Mouse (Mus musculus): ENCODE data around the gene Dbn1. TPM values are rescaled to one million over a fixed set of nuclear protein-coding genes. Genes with fewer than 3 reads are reported as not detected.
"Not testable (repeated sequence)": the region's sequence is repeated elsewhere in the genome, so short reads cannot be mapped to it uniquely, and the experiment has no call there.

Gene Dbn1
- polyA plus RNA-seq, 1 experiment from 2014 or later, result not detected

DNA sequence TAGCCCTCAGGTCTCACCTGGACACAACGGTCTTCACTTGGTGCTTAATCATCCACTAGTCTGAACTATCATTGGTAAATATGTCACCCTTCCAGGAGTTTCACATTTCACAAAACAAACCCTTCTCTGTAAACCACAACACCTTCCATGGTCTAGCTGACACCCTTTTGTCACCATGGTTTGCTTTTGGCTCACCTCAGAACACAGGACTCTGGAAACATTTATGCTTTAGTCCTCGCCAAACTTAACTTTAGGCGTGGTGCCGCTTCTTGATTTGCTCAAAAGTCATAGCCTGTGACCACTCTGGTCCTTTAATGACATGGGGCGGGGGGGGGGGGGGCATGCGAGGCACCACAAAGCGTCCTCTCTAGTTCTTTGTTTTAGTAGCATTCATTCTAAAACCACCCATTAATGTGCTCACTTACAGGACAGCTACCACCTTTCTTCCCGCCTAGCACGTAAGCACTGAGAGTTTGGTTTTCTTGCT lies 44.1 kb downstream of the Dbn1 start:
- WGBS (ENCODE audit: missing documents), result 28% methylated on average over 9 of the region's 9 CpGs
- Histone ChIP-seq H3K79me2 (ENCODE audit: inconsistent target) (peaks cover 29% of the 10 kb centered on the region; the same call in 1 of the 2 replicates), H3K4me3 (ENCODE audit: inconsistent target) (peak overlapping the region; percentile 52), H3K36me3 (ENCODE audit: inconsistent target) (no peaks in the 10 kb centered on the region), H3K27ac (peak overlapping the region; percentile 75)

DNA sequence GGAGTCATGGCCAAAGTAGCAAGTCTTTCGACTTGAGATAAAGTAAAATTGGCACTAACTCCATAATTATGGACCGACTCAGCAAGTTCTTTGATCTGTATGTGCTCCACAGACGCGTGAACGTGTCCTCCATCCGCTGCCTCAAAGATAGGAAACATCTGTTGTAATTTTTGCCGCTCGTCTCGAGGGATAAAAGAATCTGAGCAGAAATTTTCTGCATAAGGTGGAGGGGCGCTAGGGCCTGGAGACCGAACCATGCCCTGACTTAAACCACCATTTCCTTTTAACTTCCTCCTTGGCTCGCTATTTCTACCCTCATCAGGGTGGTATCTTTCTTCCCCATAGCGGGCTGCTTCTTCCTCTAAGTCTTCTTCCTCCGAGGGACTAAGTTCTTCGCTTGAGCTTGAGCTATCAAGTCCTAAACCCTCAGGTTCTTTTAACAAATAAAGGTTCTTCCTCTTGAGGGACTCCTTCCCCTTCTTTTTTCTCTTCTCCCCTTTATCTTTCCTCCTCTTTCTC lies 50.7 kb downstream of the Dbn1 start:
- H3K36me3 ChIP-seq (ENCODE audit: inconsistent target); H3K4me3 ChIP-seq (ENCODE audit: inconsistent target); H3K79me2 ChIP-seq (ENCODE audit: inconsistent target); H3K27ac ChIP-seq: not testable (repeated sequence)
- 58% methylated on average over 9 of the region's 15 CpGs for WGBS (ENCODE audit: missing documents)

DNA sequence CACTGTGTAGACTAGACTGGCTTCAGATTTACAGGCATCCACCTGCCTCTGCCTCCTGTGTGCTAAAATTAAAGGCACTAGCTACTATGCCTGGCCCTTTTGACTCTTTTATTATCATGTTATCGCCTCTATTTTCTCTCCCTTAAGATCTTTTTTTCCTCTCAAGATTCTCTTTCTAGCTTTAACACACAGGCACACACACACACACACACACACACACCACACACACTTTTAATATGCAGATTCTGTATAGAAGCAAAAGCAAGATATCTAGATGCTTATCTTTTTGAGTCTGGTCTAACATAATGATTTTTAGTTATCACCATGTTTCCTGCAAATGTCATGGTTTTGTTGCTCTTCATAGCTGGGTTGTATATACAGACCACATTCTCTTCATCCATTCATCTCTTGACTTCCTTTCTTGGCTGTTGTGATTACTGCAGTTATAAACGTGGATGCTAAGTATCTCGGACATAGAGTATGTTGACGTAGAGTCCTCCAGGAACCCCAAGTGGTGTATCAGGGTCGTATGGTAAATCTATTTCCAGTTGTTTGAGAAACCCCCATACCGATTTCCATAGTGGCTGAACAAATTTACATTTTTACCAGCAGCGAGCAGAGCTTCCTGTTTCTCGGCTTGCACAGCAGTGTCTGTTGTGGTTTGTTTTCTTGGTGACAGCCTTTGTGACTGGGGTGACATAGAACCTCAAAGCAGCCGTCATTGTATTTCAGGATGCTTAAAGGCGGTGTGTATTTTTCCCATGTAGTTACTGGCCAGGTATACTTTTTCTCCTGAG lies 55.8 kb downstream of the Dbn1 start:
- no peaks in the 10 kb centered on the region for H3K79me2 ChIP-seq (ENCODE audit: inconsistent target)
- no peaks in the 10 kb centered on the region for H3K36me3 ChIP-seq (ENCODE audit: inconsistent target)
- no peak overlapping the region for H3K4me3 ChIP-seq (ENCODE audit: inconsistent target)
- 0 out of 2 replicates have a peak overlapping the region, but pooled peaks have one; percentile 10 for H3K27ac ChIP-seq
- 13% methylated on average over 10 of the region's 10 CpGs for WGBS (ENCODE audit: missing documents)

DNA sequence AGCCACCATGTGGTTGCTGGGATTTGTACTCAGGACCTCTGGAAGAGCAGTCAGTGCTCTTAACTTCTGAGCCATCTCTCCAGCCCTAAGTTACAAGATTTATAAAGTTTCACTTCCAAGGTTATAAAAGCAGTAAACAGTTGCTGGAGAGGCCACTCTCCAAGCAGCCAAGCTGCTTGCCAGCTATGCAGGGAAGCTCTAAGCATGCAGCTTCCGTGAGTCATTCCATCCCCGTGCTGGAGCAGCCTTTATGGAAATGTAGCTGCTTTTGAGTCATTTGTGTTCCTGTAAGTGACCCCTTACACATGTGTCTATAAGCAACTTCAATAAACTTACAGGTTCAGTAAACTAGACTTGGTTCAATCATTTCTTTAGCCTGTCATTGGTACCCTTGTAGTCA lies 57.3 kb downstream of the Dbn1 start:
- no peaks in the 10 kb centered on the region for H3K79me2 ChIP-seq (ENCODE audit: inconsistent target)
- WGBS (ENCODE audit: missing documents), result no CpG with 5 or more reads among the region's 2 CpGs
- no peaks in the 10 kb centered on the region for H3K36me3 ChIP-seq (ENCODE audit: inconsistent target)
- no peak overlapping the region for H3K27ac ChIP-seq
- no peak overlapping the region for H3K4me3 ChIP-seq (ENCODE audit: inconsistent target)

DNA sequence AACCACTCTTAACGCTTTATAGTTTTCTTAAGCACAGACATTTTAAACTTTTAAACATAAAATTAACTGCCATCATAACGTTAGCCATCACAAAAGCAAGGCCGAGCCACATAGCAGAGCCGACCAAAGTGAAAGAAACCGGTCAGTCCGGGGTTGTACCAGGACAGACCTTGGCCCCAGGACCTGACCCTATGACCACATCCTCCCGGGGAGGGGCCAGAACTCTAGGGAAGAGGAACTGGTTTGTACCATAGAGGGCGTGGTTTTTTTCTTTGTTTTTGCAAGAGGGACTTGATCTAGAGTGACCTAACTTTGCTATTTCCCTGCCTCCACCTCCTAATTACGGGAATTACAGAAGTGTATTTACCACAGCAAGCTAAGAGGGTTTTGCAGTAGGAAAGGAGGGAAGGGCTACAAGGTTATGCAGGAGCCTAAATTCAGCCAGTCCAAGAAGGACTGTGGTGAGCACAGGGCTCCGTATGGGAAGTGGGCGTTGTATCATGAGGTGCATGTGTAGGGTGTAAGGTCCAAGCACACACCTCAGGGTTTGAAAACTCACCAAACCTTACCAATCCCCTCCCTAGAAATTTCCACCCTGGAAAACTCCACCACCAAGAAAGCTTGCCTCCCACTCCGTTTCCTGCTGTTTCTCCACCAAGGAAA lies 58.6 kb downstream of the Dbn1 start:
- no peak overlapping the region for H3K4me3 ChIP-seq (ENCODE audit: inconsistent target)
- 23% methylated on average over 12 of the region's 12 CpGs for WGBS (ENCODE audit: missing documents)
- H3K27ac ChIP-seq, result peak overlapping the region; percentile 68
- H3K79me2 ChIP-seq (ENCODE audit: inconsistent target), result no peaks in the 10 kb centered on the region
- H3K36me3 ChIP-seq (ENCODE audit: inconsistent target), result no peaks in the 10 kb centered on the region

DNA sequence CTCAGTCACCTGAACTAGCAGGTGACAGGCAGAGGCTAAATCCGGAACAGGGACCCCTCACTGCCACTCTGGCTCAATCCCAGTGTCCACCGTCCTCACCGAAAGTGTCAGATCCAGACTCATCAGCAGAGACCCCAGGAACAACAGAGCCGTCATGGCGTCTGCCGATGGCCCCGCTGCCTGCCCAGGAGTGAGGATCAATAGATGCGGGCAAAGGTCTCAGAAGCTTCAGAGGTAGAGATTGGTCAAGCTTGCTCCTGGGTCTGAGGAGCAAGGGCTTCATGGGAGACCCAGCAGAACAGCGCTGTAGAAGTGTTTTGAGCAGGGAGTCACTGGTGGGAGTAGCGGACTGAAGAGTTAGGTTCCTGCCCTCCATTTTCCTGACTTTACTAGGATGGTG lies 61.3 kb downstream of the Dbn1 start, which contains the start of gene F12:
TSS of gene F12 (minus strand) at position 181 of the 400 bp plus-strand sequence.
- Histone ChIP-seq H3K27ac (no peak within 1 kb of the TSS), H3K79me2 (ENCODE audit: inconsistent target) (no peaks in the 10 kb centered on the region), H3K36me3 (ENCODE audit: inconsistent target) (no peaks in the 10 kb centered on the region), H3K4me3 (ENCODE audit: inconsistent target) (no peak within 1 kb of the TSS)
- WGBS (ENCODE audit: missing documents), result 96% methylated on average over 10 of the region's 10 CpGs

Other genes starting within 250 kb of the Dbn1 start
- gene Prelid1, start 167.6 kb downstream of the Dbn1 start, polyA plus RNA-seq (2018), result 183 to 228 TPM (median 200 TPM) in 3 replicates
- gene Rab24, start 166.2 kb downstream of the Dbn1 start, polyA plus RNA-seq (2018), result 34.9 to 62.7 TPM (median 47.3 TPM) in 3 replicates
- gene Mxd3, start 158.3 kb downstream of the Dbn1 start, polyA plus RNA-seq (2018), result 0.43 to 1.1 TPM in 2 of 3 replicates, not detected in the other
- 69.2 to 91.5 TPM (median 78.4 TPM) in 3 replicates for gene Lman2, start 125.3 kb downstream of the Dbn1 start, polyA plus RNA-seq (2018)
- gene Rgs14, start 118.4 kb downstream of the Dbn1 start, polyA plus RNA-seq (2018), result 3.6 to 11.3 TPM (median 8.4 TPM) in 3 replicates
- not detected in 3 replicates for gene Slc34a1, start 89.9 kb downstream of the Dbn1 start, polyA plus RNA-seq (2018)
- not detected in 3 replicates for gene Pfn3, start 72.9 kb downstream of the Dbn1 start, polyA plus RNA-seq (2018)
- gene F12, start 61.3 kb downstream of the Dbn1 start, polyA plus RNA-seq (2018), result not detected in 3 replicates
- gene Grk6, start 43.0 kb downstream of the Dbn1 start, polyA plus RNA-seq (2018), result 8.4 to 12.3 TPM (median 10.1 TPM) in 3 replicates
- gene Prr7, start 23.8 kb downstream of the Dbn1 start, polyA plus RNA-seq (2018), result 0.27 TPM in 1 of 3 replicates, not detected in the others
- 0.40 to 3.3 TPM (median 0.44 TPM) in 3 replicates for gene Pdlim7, start 25.6 kb upstream of the Dbn1 start, polyA plus RNA-seq (2018)
- gene Dok3, start 41.2 kb upstream of the Dbn1 start, polyA plus RNA-seq (2018), result 6.1 to 22.8 TPM (median 15.9 TPM) in 3 replicates
- 26.5 to 32.5 TPM (median 27.1 TPM) in 3 replicates for gene Ddx41, start 48.5 kb upstream of the Dbn1 start, polyA plus RNA-seq (2018)
- 11.7 to 25.1 TPM (median 12.9 TPM) in 3 replicates for gene Fam193b, start 83.0 kb upstream of the Dbn1 start, polyA plus RNA-seq (2018)
- gene Tmed9, start 85.6 kb upstream of the Dbn1 start, polyA plus RNA-seq (2018), result 100 to 185 TPM (median 135 TPM) in 3 replicates
- 11.0 to 27.4 TPM (median 23.7 TPM) in 3 replicates for gene B4galt7, start 111.8 kb upstream of the Dbn1 start, polyA plus RNA-seq (2018)
- gene Caml, start 134.9 kb upstream of the Dbn1 start, polyA plus RNA-seq (2018), result 34.6 to 38.5 TPM (median 35.0 TPM) in 3 replicates
- 30.1 to 38.6 TPM (median 34.6 TPM) in 3 replicates for gene Ddx46, start 146.9 kb upstream of the Dbn1 start, polyA plus RNA-seq (2018)
- gene B230219D22Rik, start 205.0 kb upstream of the Dbn1 start, polyA plus RNA-seq (2018), result 24.7 to 37.0 TPM (median 34.5 TPM) in 3 replicates
- 37.2 to 54.5 TPM (median 47.4 TPM) in 3 replicates for gene Txndc15, start 226.5 kb upstream of the Dbn1 start, polyA plus RNA-seq (2018)
- 22.0 to 41.0 TPM (median 36.0 TPM) in 3 replicates for gene Pcbd2, start 239.3 kb upstream of the Dbn1 start, polyA plus RNA-seq (2018)

Data from macrophage (primary cell).